Mouse (Mus musculus) heart, embryonic 12.5 days (tissue): Measurements from ENCODE around the gene Kpna2. TPM values are rescaled to one million over a fixed set of nuclear protein-coding genes. Genes with fewer than 3 reads are reported as not detected.

Experiments
- ATAC-seq: fragments of 200-750 bp; cut with Nextera tagmentation; 2 replicates; pipeline ENCODE4 v1.8.0; 2017; ENCODE audit warnings: moderate TSS enrichment, moderate library complexity; ENCODE audit not compliant: insufficient number of reproducible peaks, low FRiP score
- H3K27ac ChIP-seq: fragments of 300-500 bp; sonication (generic); 2 replicates; pipeline ENCODE4 v1.5.1; 2016; ENCODE audit warnings: mild to moderate bottlenecking, moderate library complexity; ENCODE audit not compliant: poor library complexity, severe bottlenecking
- H3K27me3 ChIP-seq: fragments of 300-500 bp; sonication (generic); replicated peaks from 2 replicates; pipeline ENCODE4 v1.6.1; 2016; ENCODE audit warnings: mild to moderate bottlenecking, moderate library complexity
- H3K36me3 ChIP-seq: fragments of 300-500 bp; sonication (generic); 2 replicates; pipeline ENCODE4 v1.6.1; 2016; ENCODE audit warnings: mild to moderate bottlenecking, moderate library complexity
- H3K4me1 ChIP-seq: fragments of 300-500 bp; sonication (generic); replicated peaks from 2 replicates; pipeline ENCODE4 v1.6.1; 2016; ENCODE audit warnings: mild to moderate bottlenecking
- H3K4me2 ChIP-seq: fragments of 300-500 bp; sonication (generic); 2 replicates; pipeline ENCODE4 v1.6.1; 2016; ENCODE audit warnings: mild to moderate bottlenecking, moderate library complexity
- H3K4me3 ChIP-seq: fragments of 300-500 bp; sonication (generic); 2 replicates; pipeline ENCODE4 v1.5.1; 2016; ENCODE audit warnings: mild to moderate bottlenecking
- H3K9ac ChIP-seq: fragments of 300-500 bp; sonication (generic); 2 replicates; pipeline ENCODE4 v1.6.1; 2016; ENCODE audit warnings: mild to moderate bottlenecking, moderate library complexity
- H3K9me3 ChIP-seq: fragments of 300-500 bp; sonication (generic); replicated peaks from 2 replicates; pipeline ENCODE4 v1.6.1; 2016; ENCODE audit warnings: mild to moderate bottlenecking, moderate library complexity
- WGBS: fragments of 180-500 bp; shearing (Covaris S2); methylation state at CpG from one replicate; pipeline ENCODE4 v1.1.7; 2016; 5-methylcytosine and 5-hydroxymethylcytosine counted together
- polyA plus RNA-seq: library from polyadenylated mRNA; unstranded; fragments of >200 nt; fragmentation: Nextera tagmentation; extraction: Ambion mirVana; gene quantifications from 2 replicates; pipeline ENCODE4 v1.2.1, GENCODE M21; 2016

Kpna2 gene
- polyA plus RNA-seq, 1 experiment from 2014 or later, result 301 TPM

DNA sequence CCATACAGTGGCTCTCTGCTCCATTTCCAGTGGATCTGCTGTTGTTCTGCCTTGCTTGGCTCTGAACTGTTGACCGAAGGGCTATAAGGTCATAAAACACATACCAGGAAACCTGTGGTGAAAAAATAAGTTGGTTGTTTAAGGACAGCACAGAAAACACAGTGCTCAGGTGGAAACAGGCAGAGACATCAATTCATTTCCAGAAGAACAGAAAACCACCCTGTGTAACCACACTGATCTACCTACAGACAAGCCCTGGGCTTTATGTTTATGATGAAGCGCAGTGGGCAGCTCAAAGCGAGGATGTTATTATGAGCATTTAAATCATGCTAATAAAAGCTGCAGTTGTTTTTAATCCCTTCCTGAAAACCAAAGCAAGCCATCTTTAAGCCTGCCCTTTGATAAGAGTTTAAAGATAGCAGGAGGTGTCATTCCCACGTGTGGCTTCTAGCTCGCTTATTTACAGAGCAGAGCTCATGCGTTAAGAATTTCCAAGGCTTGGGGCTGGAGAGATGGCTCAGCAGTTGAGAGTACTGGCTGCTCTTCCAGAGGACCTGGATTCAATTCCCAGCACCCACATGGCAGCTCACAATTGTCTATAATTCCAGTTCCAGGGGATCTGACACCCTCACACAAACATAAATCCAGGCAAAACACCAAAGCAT is 40.8 kb downstream of the Kpna2 start:
- no peaks in the 10 kb centered on the region for H3K27me3 ChIP-seq
- no peak for ATAC-seq
- no peak overlapping the region for H3K9ac ChIP-seq
- H3K4me1 ChIP-seq, result peaks cover 23% of the 10 kb centered on the region
- 0 out of 2 replicates have a peak, but pooled peaks cover 8% of the 10 kb centered on the region for H3K9me3 ChIP-seq
- no peak overlapping the region for H3K4me2 ChIP-seq
- no peak overlapping the region for H3K4me3 ChIP-seq
- 53% methylated on average over 6 of the region's 6 CpGs for WGBS
- H3K27ac ChIP-seq, result no peak overlapping the region
- H3K36me3 ChIP-seq, result no peaks in the 10 kb centered on the region

DNA sequence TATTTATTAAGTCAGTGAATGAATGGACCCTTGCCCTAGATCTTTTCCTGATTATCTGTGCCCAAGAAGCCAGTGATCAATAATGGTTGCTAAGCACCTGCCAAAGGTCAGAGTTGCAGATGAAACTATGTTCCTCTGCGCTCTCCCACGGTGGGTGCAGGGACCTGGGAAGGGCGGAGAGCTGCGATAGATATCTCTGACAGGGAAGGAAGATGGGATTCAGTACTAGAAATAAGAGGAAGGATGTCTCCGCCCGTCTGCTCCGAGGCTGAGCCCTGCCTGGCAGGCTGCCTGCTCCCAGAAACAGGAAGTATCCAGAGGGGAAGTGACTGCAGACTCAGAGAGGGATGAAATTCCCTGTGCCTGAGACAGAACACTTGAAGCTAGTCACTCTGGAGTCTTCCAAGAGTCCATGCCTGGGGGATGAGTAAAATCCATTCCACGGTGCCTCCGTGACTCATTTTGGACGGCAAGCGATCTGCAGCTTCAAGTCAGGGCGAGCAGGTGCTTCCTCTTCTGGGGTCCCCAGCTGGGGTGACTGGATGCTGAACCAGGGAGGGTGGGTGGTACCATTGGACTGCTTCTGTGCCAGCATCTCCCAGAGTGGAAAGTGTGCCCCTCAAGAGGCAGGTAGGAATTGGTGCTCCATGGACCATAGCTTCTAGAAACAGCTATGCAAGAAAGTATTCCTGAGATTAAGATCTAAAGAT is 41.9 kb downstream of the Kpna2 start:
- no peak overlapping the region for H3K4me2 ChIP-seq
- peak overlapping the region; percentile 72 for H3K27ac ChIP-seq
- peak; percentile 67 for ATAC-seq
- no peak overlapping the region for H3K4me3 ChIP-seq
- no peak overlapping the region for H3K9ac ChIP-seq
- peaks cover 22% of the 10 kb centered on the region for H3K4me1 ChIP-seq
- no peaks in the 10 kb centered on the region for H3K27me3 ChIP-seq
- H3K9me3 ChIP-seq, result 0 out of 2 replicates have a peak, but pooled peaks cover 8% of the 10 kb centered on the region
- 56% methylated on average over 12 of the region's 12 CpGs for WGBS
- no peaks in the 10 kb centered on the region for H3K36me3 ChIP-seq

- Histone ChIP-seq H3K4me3 (no peak overlapping the region), H3K9me3 (0 out of 2 replicates have a peak, but pooled peaks cover 8% of the 10 kb centered on the region), H3K4me2 (no peak overlapping the region), H3K4me1 (peaks cover 11% of the 10 kb centered on the region), H3K9ac (no peak overlapping the region), H3K27me3 (no peaks in the 10 kb centered on the region), H3K36me3 (no peaks in the 10 kb centered on the region), H3K27ac (no peak overlapping the region)
- ATAC-seq, result no peak
- WGBS, result 60% methylated on average over 8 of the region's 8 CpGs
These were observed 44.8 kb downstream of the Kpna2 start for GRCm38 (mm10) chr11:106954566-106954965.

DNA sequence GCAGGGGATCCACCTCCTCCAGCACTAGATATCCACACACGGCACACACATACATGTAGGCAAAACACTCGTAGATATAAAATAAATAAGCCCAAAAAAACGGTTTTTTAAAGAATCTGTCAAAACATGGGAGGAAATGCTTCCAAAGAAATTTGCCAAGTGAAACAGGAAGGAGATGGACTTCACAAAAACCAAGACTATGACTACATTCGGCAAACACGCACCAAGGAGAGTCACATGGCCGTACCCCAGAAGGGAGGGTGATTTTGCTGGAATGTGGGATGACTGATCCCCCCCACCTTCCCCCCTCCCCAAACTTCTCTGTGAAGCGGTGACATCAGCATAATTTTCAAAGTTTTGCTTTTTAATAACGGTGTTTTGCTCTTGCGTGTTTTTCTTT is 45.2 kb downstream of the Kpna2 start:
- Histone ChIP-seq H3K4me3 (no peak overlapping the region), H3K4me1 (peaks cover 11% of the 10 kb centered on the region), H3K36me3 (no peaks in the 10 kb centered on the region), H3K4me2 (no peak overlapping the region), H3K27ac (no peak overlapping the region), H3K27me3 (no peaks in the 10 kb centered on the region), H3K9ac (no peak overlapping the region), H3K9me3 (0 out of 2 replicates have a peak, but pooled peaks cover 8% of the 10 kb centered on the region)
- ATAC-seq, result no peak
- 71% methylated on average over 9 of the region's 9 CpGs for WGBS

Other genes starting within 250 kb of the Kpna2 start
- 67.9 and 73.1 TPM in 2 replicates for gene Pecam1, start 248.9 kb downstream of the Kpna2 start, polyA plus RNA-seq
- 0.57 and 0.95 TPM in 2 replicates for gene Milr1, start 248.3 kb downstream of the Kpna2 start, polyA plus RNA-seq
- gene Polg2, start 220.0 kb downstream of the Kpna2 start, polyA plus RNA-seq, result 6.9 and 7.6 TPM in 2 replicates
- 243 and 248 TPM in 2 replicates for gene Ddx5, start 210.4 kb downstream of the Kpna2 start, polyA plus RNA-seq
- gene Cep95, start 210.3 kb downstream of the Kpna2 start, polyA plus RNA-seq, result 14.9 and 16.2 TPM in 2 replicates
- 12.0 and 12.2 TPM in 2 replicates for gene Smurf2, start 78.8 kb downstream of the Kpna2 start, polyA plus RNA-seq
- gene 1810010H24Rik, start 26.1 kb upstream of the Kpna2 start, polyA plus RNA-seq, result 1.1 and 2.2 TPM in 2 replicates
- 19.6 and 21.7 TPM in 2 replicates for gene Bptf, start 132.6 kb upstream of the Kpna2 start, polyA plus RNA-seq
- 45.4 and 45.6 TPM in 2 replicates for gene Nol11, start 189.8 kb upstream of the Kpna2 start, polyA plus RNA-seq